Mouse (Mus musculus) liver, adult 2 months (tissue): ENCODE measurements around the gene Cd2ap. TPM values are rescaled to one million over a fixed set of nuclear protein-coding genes. Genes with fewer than 3 reads are reported as not detected.

ENCODE experiments used
- DNase-seq: peaks from one replicate; pipeline ENCODE4 v3.0.0-alpha.2; 2011; ENCODE audit warnings: low read depth, low spot score; ENCODE audit errors: extremely low read depth
- H3K27ac ChIP-seq: fragments of 200-500 bp; replicated peaks from 2 replicates; pipeline ENCODE4 v1.5.1; 2012; ENCODE audit warnings: low read depth, mild to moderate bottlenecking, control low read depth, inconsistent platforms, low read length; ENCODE audit not compliant: insufficient read depth
- H3K27me3 ChIP-seq: fragments of 200-500 bp; 2 replicates; pipeline ENCODE4 v1.6.1; 2012; ENCODE audit warnings: mild to moderate bottlenecking, moderate library complexity, low read length, inconsistent platforms; ENCODE audit not compliant: control insufficient read depth, insufficient read depth
- H3K36me3 ChIP-seq: fragments of 200-500 bp; 2 replicates; pipeline ENCODE4 v1.6.1; 2012; ENCODE audit warnings: low read length, inconsistent platforms; ENCODE audit not compliant: control insufficient read depth, insufficient read depth
- H3K4me1 ChIP-seq: fragments of 200-500 bp; 2 replicates; pipeline ENCODE4 v1.6.1; 2011; ENCODE audit warnings: low read length; ENCODE audit not compliant: control insufficient read depth, insufficient read depth
- H3K4me3 ChIP-seq: fragments of 200-500 bp; 2 replicates; pipeline ENCODE4 v1.5.1; 2011; ENCODE audit warnings: low read depth, mild to moderate bottlenecking, control low read depth, low read length, moderate library complexity; ENCODE audit not compliant: insufficient read depth
- H3K79me2 ChIP-seq: fragments of 200-500 bp; 2 replicates; pipeline ENCODE4 v1.6.1; 2012; ENCODE audit warnings: inconsistent platforms, mild to moderate bottlenecking, low read length, moderate library complexity; ENCODE audit not compliant: control insufficient read depth, insufficient read depth
- H3K9ac ChIP-seq: fragments of 200-500 bp; 2 replicates; pipeline ENCODE4 v1.6.1; 2012; ENCODE audit warnings: low read depth, mild to moderate bottlenecking, control low read depth, inconsistent platforms, low read length
- CTCF ChIP-seq: fragments of 200-500 bp; IDR thresholded peaks from 2 replicates; pipeline ENCODE4 v1.5.1; 2011; ENCODE audit warnings: low read depth, low read length, control low read depth
- POLR2A ChIP-seq: fragments of 200-500 bp; IDR thresholded peaks from 2 replicates; pipeline ENCODE4 v1.6.1; 2011; ENCODE audit warnings: low read length, control low read depth; ENCODE audit not compliant: insufficient read depth; ENCODE audit errors: extremely low read depth
- WGBS: fragments of 180-500 bp; shearing (Covaris S2); methylation state at CpG from one replicate; pipeline ENCODE4 v1.1.7; 2018; 5-methylcytosine and 5-hydroxymethylcytosine counted together
- polyA plus RNA-seq: library from polyadenylated mRNA; depleted of rRNA; stranded (reverse); fragments of >200 nt; gene quantifications from 2 replicates; pipeline ENCODE4 v1.2.3, GENCODE M21; 2012
- total RNA-seq: library from RNA; depleted of rRNA; stranded (reverse); fragments of >200 nt; gene quantifications from 2 replicates; pipeline ENCODE4 v1.2.3, GENCODE M21; 2014

Gene Cd2ap
- total and polyA plus RNA-seq, 2 experiments: 8.1 to 20.9 TPM

- no peak overlapping the region for H3K4me3 ChIP-seq
- H3K9ac ChIP-seq: no peak overlapping the region
- 74% methylated on average over 3 of the region's 3 CpGs for WGBS
- no peak for DNase-seq
- peaks cover 12% of the 10 kb centered on the region; the same call in 1 of the 2 replicates for H3K79me2 ChIP-seq
- no peaks in the 10 kb centered on the region for H3K27me3 ChIP-seq
- TF ChIP-seq POLR2A (no peak), CTCF (no peak)
- peaks cover 3% of the 10 kb centered on the region for H3K4me1 ChIP-seq
- H3K27ac ChIP-seq: no peak overlapping the region
- H3K36me3 ChIP-seq: no peaks in the 10 kb centered on the region
These were observed 19.0 kb downstream of the Cd2ap start for GRCm38 (mm10) chr17:42857506-42857905.

GRCm38 (mm10) chr17:42847108-42847507 lies 29.4 kb downstream of the Cd2ap start:
- Histone ChIP-seq H3K79me2 (peaks cover 8% of the 10 kb centered on the region; the same call in 1 of the 2 replicates), H3K9ac (no peak overlapping the region), H3K27me3 (no peaks in the 10 kb centered on the region), H3K4me3 (no peak overlapping the region), H3K4me1 (peaks cover 9% of the 10 kb centered on the region), H3K36me3 (peaks cover 9% of the 10 kb centered on the region), H3K27ac (peak overlapping the region; percentile 12; the same call in 1 of the 2 replicates)
- 63% methylated on average over 2 of the region's 2 CpGs for WGBS
- no peak for TF ChIP-seq POLR2A
- TF ChIP-seq CTCF: no peak
- DNase-seq: peak; percentile 82

- 81% methylated on average over 2 of the region's 2 CpGs for WGBS
- no peak for TF ChIP-seq CTCF
- TF ChIP-seq POLR2A: no peak
These were observed 39.3 kb downstream of the Cd2ap start for GRCm38 (mm10) chr17:42837193-42837592.

GRCm38 (mm10) chr17:42822787-42823186 lies 53.7 kb downstream of the Cd2ap start:
- TF ChIP-seq CTCF (no peak), POLR2A (no peak)
- H3K27ac ChIP-seq: no peak overlapping the region
- no peaks in the 10 kb centered on the region for H3K79me2 ChIP-seq
- no peak for DNase-seq
- H3K4me3 ChIP-seq: no peak overlapping the region
- no peak overlapping the region for H3K9ac ChIP-seq
- no peaks in the 10 kb centered on the region for H3K27me3 ChIP-seq
- H3K36me3 ChIP-seq: peaks cover 40% of the 10 kb centered on the region
- H3K4me1 ChIP-seq: no peaks in the 10 kb centered on the region
- 96% methylated on average over 8 of the region's 8 CpGs for WGBS

More at GRCm38 (mm10) chr17:42837193-42837592, 39.3 kb downstream of the Cd2ap start:
- DNase-seq: no peak
- Histone ChIP-seq H3K9ac (no peak overlapping the region), H3K79me2 (no peaks in the 10 kb centered on the region; the same call in 1 of the 2 replicates), H3K4me1 (no peaks in the 10 kb centered on the region), H3K36me3 (peaks cover 18% of the 10 kb centered on the region), H3K27ac (no peak overlapping the region), H3K4me3 (no peak overlapping the region), H3K27me3 (no peaks in the 10 kb centered on the region)

GRCm38 (mm10) chr17:42815374-42815773 lies 61.1 kb downstream of the Cd2ap start:
- no peak for DNase-seq
- Histone ChIP-seq H3K4me1 (no peaks in the 10 kb centered on the region), H3K4me3 (no peak overlapping the region), H3K36me3 (peaks cover 32% of the 10 kb centered on the region), H3K9ac (no peak overlapping the region), H3K27ac (no peak overlapping the region), H3K27me3 (no peaks in the 10 kb centered on the region), H3K79me2 (no peaks in the 10 kb centered on the region)
- 94% methylated on average over 3 of the region's 3 CpGs for WGBS
- no peak for TF ChIP-seq CTCF
- TF ChIP-seq POLR2A: no peak

- no peak overlapping the region for H3K27ac ChIP-seq
- DNase-seq: no peak
- TF ChIP-seq CTCF: no peak
- TF ChIP-seq POLR2A: no peak
- no peaks in the 10 kb centered on the region for H3K79me2 ChIP-seq
- H3K36me3 ChIP-seq: peaks cover 17% of the 10 kb centered on the region
- H3K9ac ChIP-seq: no peak overlapping the region
- 84% methylated on average over 2 of the region's 2 CpGs for WGBS
- H3K4me1 ChIP-seq: no peaks in the 10 kb centered on the region
- no peak overlapping the region for H3K4me3 ChIP-seq
- H3K27me3 ChIP-seq: no peaks in the 10 kb centered on the region
These were observed 84.0 kb downstream of the Cd2ap start for GRCm38 (mm10) chr17:42792412-42792975.
